Mouse (Mus musculus) ES-E14 (cell line): ENCODE measurements around the gene Tepp. TPM values are rescaled to one million over a fixed set of nuclear protein-coding genes. Genes with fewer than 3 reads are reported as not detected.

Experiments used
- DNase-seq: peaks from one replicate; pipeline ENCODE4 v3.0.0-alpha.2; 2013; ENCODE audit warnings: low read depth, low spot score
- H3K27ac ChIP-seq: 2 replicates; pipeline ENCODE4 v1.5.1; 2012; ENCODE audit warnings: low read depth, mild to moderate bottlenecking, low read length, moderate library complexity, mixed read lengths; ENCODE audit not compliant: poor library complexity, insufficient read depth, severe bottlenecking
- H3K36me3 ChIP-seq: 2 replicates; pipeline ENCODE4 v1.6.1; 2012; ENCODE audit warnings: mild to moderate bottlenecking, low read length, moderate library complexity, mixed read lengths; ENCODE audit not compliant: control insufficient read depth, poor library complexity, insufficient read depth, severe bottlenecking
- H3K4me1 ChIP-seq, 2 experiments: fragments of 150-350 bp in 1 of 2; sonication (generic) in 1 of 2; 2 replicates each; pipeline ENCODE4 v1.6.1; 2012; ENCODE audit warnings: low read length in 2 of 2, mild to moderate bottlenecking in 1 of 2, mixed read lengths in 1 of 2; ENCODE audit not compliant: control insufficient read depth in 2 of 2, insufficient read depth in 2 of 2, poor library complexity in 1 of 2
- H3K4me3 ChIP-seq, 2 experiments: fragments of 150-350 bp in 1 of 2; sonication (generic) in 1 of 2; 2 replicates each; pipeline ENCODE4 v1.5.1; 2012; ENCODE audit warnings: low read length in 2 of 2, low read depth in 1 of 2, mild to moderate bottlenecking in 1 of 2, mixed read lengths in 1 of 2; ENCODE audit not compliant: insufficient read depth in 1 of 2, poor library complexity in 1 of 2, severe bottlenecking in 1 of 2
- H3K9ac ChIP-seq: 2 replicates; pipeline ENCODE4 v1.6.1; 2012; ENCODE audit warnings: low read depth, mild to moderate bottlenecking, low read length, mixed read lengths; ENCODE audit not compliant: poor library complexity, insufficient read depth, severe bottlenecking
- H3K9me3 ChIP-seq: fragments of 150-350 bp; sonication (generic); 2 replicates; pipeline ENCODE4 v1.6.1; 2012; ENCODE audit warnings: low read depth, mild to moderate bottlenecking, low read length; ENCODE audit not compliant: control insufficient read depth, insufficient read depth
- CHD2 ChIP-seq: IDR thresholded peaks from 2 replicates; pipeline ENCODE4 v1.6.1; 2014; ENCODE audit warnings: mild to moderate bottlenecking, low read depth, low read length, inconsistent platforms
- HCFC1 ChIP-seq: IDR thresholded peaks from 2 replicates; pipeline ENCODE4 v1.6.1; 2012; ENCODE audit warnings: low read length, inconsistent platforms, borderline replicate concordance; ENCODE audit not compliant: insufficient read depth
- MAFK ChIP-seq: IDR thresholded peaks from 2 replicates; pipeline ENCODE4 v1.6.1; 2014; ENCODE audit warnings: mild to moderate bottlenecking, low read depth, low read length, inconsistent platforms; ENCODE audit not compliant: insufficient read depth
- ZC3H11A ChIP-seq: IDR thresholded peaks from 2 replicates; pipeline ENCODE4 v1.6.1; 2012; ENCODE audit warnings: low read depth, mild to moderate bottlenecking, inconsistent platforms, low read length, borderline replicate concordance
- ZNF384 ChIP-seq: IDR thresholded peaks from 2 replicates; pipeline ENCODE4 v1.6.1; 2012; ENCODE audit warnings: low read depth, low read length, inconsistent platforms
- in situ Hi-C, 2 experiments: fragments of 600-800 bp; cut with MboI; formaldehyde crosslinking; loops; one replicate each; pipeline ENCODE4 v1.15.1; 2025; ENCODE audit warnings: low sequenced_read_pairs in 2 of 2, inconsistent platforms in 1 of 2; ENCODE audit not compliant: unreplicated experiment in 2 of 2
- total RNA-seq: library from RNA; depleted of rRNA; stranded (reverse); fragments of 300-350 nt; gene quantifications from 2 replicates; pipeline ENCODE4 v1.2.3, GENCODE M21; 2012

Gene Tepp
- total RNA-seq, 1 experiment, result 0.45 TPM

GRCm38 (mm10) chr8:95326822-95327221, 16.5 kb downstream of the Tepp start:
- TF ChIP-seq CHD2 (no peak), HCFC1 (no peak), MAFK (no peak), ZC3H11A (no peak), ZNF384 (no peak)
- H3K9me3 ChIP-seq, result no peaks in the 10 kb centered on the region
- H3K9ac ChIP-seq, result no peak overlapping the region
- in situ Hi-C loops, result no loop called here
- peaks cover 15% of the 10 kb centered on the region; the same call in 1 of the 2 replicates for H3K36me3 ChIP-seq
- no peak overlapping the region for H3K4me3 ChIP-seq
- peaks cover 0 to 8% of the 10 kb centered on the region in 2 experiments; a peak in 2 of 4 replicates for H3K4me1 ChIP-seq
- no peak for DNase-seq
- no peak overlapping the region for H3K27ac ChIP-seq

- no peak for DNase-seq
- Histone ChIP-seq H3K4me3 (peak overlapping the region; percentile 42 to 59), H3K9me3 (no peaks in the 10 kb centered on the region), H3K4me1 (peaks cover 3 to 10% of the 10 kb centered on the region in 2 experiments; a peak in 2 of 4 replicates), H3K36me3 (peaks cover 15% of the 10 kb centered on the region; the same call in 1 of the 2 replicates), H3K27ac (no peak overlapping the region), H3K9ac (no peak overlapping the region; the same call in 1 of the 2 replicates)
- TF ChIP-seq ZNF384 (no peak), ZC3H11A (no peak), CHD2 (no peak), MAFK (no peak), HCFC1 (no peak)
- in situ Hi-C loops, result no loop called here
Observed at GRCm38 (mm10) chr8:95327866-95328465, 17.6 kb downstream of the Tepp start.

- TF ChIP-seq MAFK (no peak), HCFC1 (no peak), CHD2 (no peak), ZNF384 (no peak), ZC3H11A (no peak)
- no peak overlapping the region for H3K9ac ChIP-seq
- H3K9me3 ChIP-seq, result no peaks in the 10 kb centered on the region
- no peak overlapping the region for H3K4me3 ChIP-seq
- H3K27ac ChIP-seq, result no peak overlapping the region
- H3K36me3 ChIP-seq, result peaks cover 15% of the 10 kb centered on the region; the same call in 1 of the 2 replicates
- in situ Hi-C loops, result no loop called here
- peaks cover 3 to 14% of the 10 kb centered on the region in 2 experiments; a peak in 2 of 4 replicates for H3K4me1 ChIP-seq
- no peak for DNase-seq
Observed at GRCm38 (mm10) chr8:95330367-95330766, 20.0 kb downstream of the Tepp start.

- Histone ChIP-seq H3K27ac (no peak overlapping the region), H3K9me3 (no peaks in the 10 kb centered on the region), H3K9ac (peak overlapping the region; percentile 85), H3K36me3 (peaks cover 15% of the 10 kb centered on the region; the same call in 1 of the 2 replicates), H3K4me3 (peak overlapping the region; percentile 82 to 96), H3K4me1 (peaks cover 3 to 14% of the 10 kb centered on the region in 2 experiments; a peak in 2 of 4 replicates)
- TF ChIP-seq HCFC1 (no peak), MAFK (no peak), CHD2 (no peak), ZC3H11A (no peak), ZNF384 (no peak)
- in situ Hi-C loops, result no loop called here
- DNase-seq, result no peak
Observed at GRCm38 (mm10) chr8:95331156-95331719, 20.9 kb downstream of the Tepp start.
